Comparison of ENCODE assay signal across 11 mouse cellular contexts in the genomic region with DNA sequence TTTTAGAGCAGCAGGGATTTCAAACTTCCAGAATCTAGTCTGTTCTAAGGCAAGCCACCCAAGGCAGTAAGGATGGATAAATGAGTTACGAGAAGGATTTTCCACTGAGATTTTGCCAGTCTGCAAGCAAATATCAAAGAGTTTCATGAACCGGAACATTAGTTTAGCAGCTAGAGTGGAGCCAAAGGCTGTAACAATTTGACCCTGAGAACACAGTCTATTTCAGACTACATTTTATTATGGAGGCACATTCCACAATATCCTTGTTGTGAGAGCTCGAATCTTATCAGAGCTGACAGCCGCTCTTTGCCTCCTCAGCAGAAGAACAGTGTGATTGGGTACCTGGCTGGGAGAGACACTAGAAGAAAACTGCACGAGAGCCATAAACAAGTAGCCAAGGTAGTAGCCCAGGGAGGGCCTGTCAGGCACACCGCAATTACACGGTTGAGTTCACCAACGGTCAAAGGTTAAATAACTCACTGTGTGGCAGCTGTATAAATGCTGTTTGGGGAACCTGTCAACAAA.
A peak's percentile ranks its signal among the peaks of the same experiment; 100 is the strongest.
DNase-seq lines count a peak whose midpoint lies in the region; ATAC-seq and TF ChIP-seq lines count a peak whose summit lies in the region.
"Had no signal": no experiment of that assay in that cellular context is flagged by ENCODE, and none has a peak within 500 bp of the region (broad histone marks: within the 10 kb centered on the region; RNA-seq: fewer than 3 reads in every experiment).

No protein-coding gene starts in this region.

- H3K79me2 ChIP-seq in myocyte (ENCODE audit: control insufficient read depth, insufficient read depth), result no peaks in the 10 kb centered on the region

- TF ChIP-seq CTCF in kidney, adult 2 months (conservative IDR thresholded peaks at IDR 0.05; ENCODE audit: insufficient read depth, insufficient read length, low read depth, low read length), result no peak
- TF ChIP-seq CTCF in cerebellum, adult 2 months (IDR thresholded peaks at IDR 0.05; ENCODE audit: borderline replicate concordance, insufficient read depth, low read depth, low read length), result no peak
- no peak for TF ChIP-seq CTCF in lung, adult 2 months (IDR thresholded peaks at IDR 0.05; ENCODE audit: insufficient read depth, low read length)

- no peak overlapping the region for H3K27ac ChIP-seq in forebrain, embryonic 11.5 days (ENCODE audit: low read depth, low read length)
- H3K27ac ChIP-seq in forebrain, embryonic 14.5 days (ENCODE audit: low read depth, low read length), result no peak overlapping the region
- peak overlapping the region; percentile 7; the same call in 1 of the 2 replicates for H3K27ac ChIP-seq in kidney, adult 2 months (ENCODE audit: insufficient read depth, low read depth, low read length)
- H3K27ac ChIP-seq in cerebellum, adult 2 months (ENCODE audit: insufficient read depth, low read length), result no peak overlapping the region
- H3K27ac ChIP-seq: embryonic facial prominence, embryonic 12.5 days; limb, embryonic 12.5 days had no signal

- no peak overlapping the region for H3K9ac ChIP-seq in forebrain, embryonic 11.5 days (ENCODE audit: low read length)
- H3K9ac ChIP-seq in forebrain, embryonic 14.5 days (ENCODE audit: low read length), result no peak overlapping the region
- H3K9ac ChIP-seq: embryonic facial prominence, embryonic 12.5 days; limb, embryonic 12.5 days had no signal

- no peaks in the 10 kb centered on the region for H3K4me1 ChIP-seq in forebrain, embryonic 11.5 days (replicated peaks; ENCODE audit: control insufficient read depth, insufficient read depth, low read length)
- no peaks in the 10 kb centered on the region for H3K4me1 ChIP-seq in forebrain, embryonic 14.5 days (ENCODE audit: control insufficient read depth, insufficient read depth, low read length)
- peaks cover 14% of the 10 kb centered on the region for H3K4me1 ChIP-seq in kidney, adult 2 months (ENCODE audit: control insufficient read depth, insufficient read depth, low read length)
- no peaks in the 10 kb centered on the region for H3K4me1 ChIP-seq in cerebellum, adult 2 months (ENCODE audit: control insufficient read depth, insufficient read depth, low read length)
- H3K4me1 ChIP-seq in lung, adult 2 months (ENCODE audit: control insufficient read depth, insufficient read depth, low read length), result no peaks in the 10 kb centered on the region
- H3K4me1 ChIP-seq: embryonic facial prominence, embryonic 12.5 days; limb, embryonic 12.5 days had no signal

- WGBS in forebrain, embryonic 11.5 days, result 26% methylated on average over 8 of the region's 8 CpGs
- WGBS in forebrain, embryonic 14.5 days, result 30% methylated on average over 8 of the region's 8 CpGs
- WGBS in kidney, adult 2 months, result 13% methylated on average over 8 of the region's 8 CpGs
- 31% methylated on average over 8 of the region's 8 CpGs for WGBS in cerebellum, adult 2 months
- 60% methylated on average over 8 of the region's 8 CpGs for WGBS in lung, adult 2 months

- peak; percentile 61 for ATAC-seq in forebrain, embryonic 11.5 days (replicated peaks; ENCODE audit: low FRiP score)
- no peak for ATAC-seq in forebrain, embryonic 14.5 days

- no peaks in the 10 kb centered on the region for H3K36me3 ChIP-seq in forebrain, embryonic 11.5 days (ENCODE audit: control insufficient read depth, insufficient read depth, low read length)
- H3K36me3 ChIP-seq in forebrain, embryonic 14.5 days (ENCODE audit: control insufficient read depth, insufficient read depth, low read length), result no peaks in the 10 kb centered on the region
- no peaks in the 10 kb centered on the region for H3K36me3 ChIP-seq in kidney, adult 2 months (ENCODE audit: control insufficient read depth, insufficient read depth, low read length)
- H3K36me3 ChIP-seq in myocyte (ENCODE audit: control insufficient read depth, insufficient read depth), result no peaks in the 10 kb centered on the region
- H3K36me3 ChIP-seq: embryonic facial prominence, embryonic 12.5 days; limb, embryonic 12.5 days had no signal

- H3K27me3 ChIP-seq in forebrain, embryonic 11.5 days (ENCODE audit: control insufficient read depth, insufficient read depth, low read length), result no peaks in the 10 kb centered on the region
- no peaks in the 10 kb centered on the region for H3K27me3 ChIP-seq in forebrain, embryonic 14.5 days (replicated peaks; ENCODE audit: control insufficient read depth, insufficient read depth, low read length)
- H3K27me3 ChIP-seq in kidney, adult 2 months (replicated peaks; ENCODE audit: control insufficient read depth, insufficient read depth, low read length), result 0 out of 2 replicates have a peak, but pooled peaks cover 1% of the 10 kb centered on the region
- no peaks in the 10 kb centered on the region for H3K27me3 ChIP-seq in myocyte (ENCODE audit: control insufficient read depth, insufficient read depth, insufficient read length)
- H3K27me3 ChIP-seq in cerebellum, adult 2 months (ENCODE audit: control insufficient read depth, insufficient read depth, low read length), result no peaks in the 10 kb centered on the region
- H3K27me3 ChIP-seq: embryonic facial prominence, embryonic 12.5 days; limb, embryonic 12.5 days had no signal

- no peak overlapping the region for H3K4me2 ChIP-seq in forebrain, embryonic 11.5 days (ENCODE audit: low read depth, low read length, severe bottlenecking)
- no peak overlapping the region for H3K4me2 ChIP-seq in forebrain, embryonic 14.5 days (ENCODE audit: low read length)
- peak overlapping the region; percentile 40 for H3K4me2 ChIP-seq in myocyte (ENCODE audit: low read depth)
- H3K4me2 ChIP-seq: embryonic facial prominence, embryonic 12.5 days; limb, embryonic 12.5 days had no signal

- DNase-seq in forebrain, embryonic 11.5 days (ENCODE audit: low spot score), result no peak
- DNase-seq in forebrain, embryonic 14.5 days (ENCODE audit: low spot score), result no peak
- peak; percentile 67 for DNase-seq in embryo, embryonic 11 days
- peak; percentile 89 for DNase-seq in kidney, adult 2 months
- DNase-seq in cerebellum, adult 2 months, result no peak
- DNase-seq in lung, adult 2 months, result no peak
- DNase-seq in gastrocnemius, postnatal 10 days, result no peak
- DNase-seq: lung, postnatal 14 days had no signal

- H3K4me3 ChIP-seq in forebrain, embryonic 11.5 days (ENCODE audit: low read depth, low read length), result no peak overlapping the region
- no peak overlapping the region for H3K4me3 ChIP-seq in forebrain, embryonic 14.5 days (ENCODE audit: low read depth, low read length)
- no peak overlapping the region for H3K4me3 ChIP-seq in kidney, adult 2 months (ENCODE audit: insufficient read depth, low read depth, low read length)
- H3K4me3 ChIP-seq in myocyte, result no peak overlapping the region
- H3K4me3 ChIP-seq in cerebellum, adult 2 months (replicated peaks; ENCODE audit: insufficient read depth, low read depth, low read length), result no peak overlapping the region
- H3K4me3 ChIP-seq in lung, adult 2 months (replicated peaks; ENCODE audit: extremely low read depth, low read depth, low read length), result no peak overlapping the region
- H3K4me3 ChIP-seq: embryonic facial prominence, embryonic 12.5 days; limb, embryonic 12.5 days had no signal

- no peak for TF ChIP-seq POLR2A in kidney, adult 2 months (IDR thresholded peaks at IDR 0.05; ENCODE audit: low read depth, low read length)
- no peak for TF ChIP-seq POLR2A in myocyte (IDR thresholded peaks at IDR 0.05; ENCODE audit: insufficient read length, low read depth)
- no peak for TF ChIP-seq POLR2A in cerebellum, adult 2 months (IDR thresholded peaks at IDR 0.05; ENCODE audit: borderline replicate concordance, insufficient read depth, low read length)
- no peak for TF ChIP-seq POLR2A in lung, adult 2 months (IDR thresholded peaks at IDR 0.05; ENCODE audit: borderline replicate concordance, extremely low read depth, low read depth, low read length)

- no peaks in the 10 kb centered on the region for H3K9me3 ChIP-seq in forebrain, embryonic 11.5 days (ENCODE audit: control insufficient read depth, low read length)
- H3K9me3 ChIP-seq in forebrain, embryonic 14.5 days (replicated peaks; ENCODE audit: control insufficient read depth, low read length), result no peaks in the 10 kb centered on the region
- H3K9me3 ChIP-seq: embryonic facial prominence, embryonic 12.5 days; limb, embryonic 12.5 days had no signal

- H3ac ChIP-seq in myocyte (ENCODE audit: control insufficient read depth, insufficient read length), result no peak overlapping the region

TF ChIP-seq in myocyte, 11 proteins besides CTCF, POLR2A, EP300 and RAD21:
- TF ChIP-seq CEBPB (IDR thresholded peaks at IDR 0.05; ENCODE audit: insufficient read depth, poor library complexity, severe bottlenecking) (no peak), REST (IDR thresholded peaks at IDR 0.05; ENCODE audit: insufficient read depth, insufficient read length) (no peak), MYOD1 (IDR thresholded peaks at IDR 0.05; ENCODE audit: control insufficient read depth in 1 of 3, insufficient read length in 2 of 3, low read depth in 2 of 3) (peak in 2 of 3 experiments; percentile 7 to 37), TCF3 (IDR thresholded peaks at IDR 0.05; ENCODE audit: insufficient read length, low read depth) (no peak), MYOG (IDR thresholded peaks at IDR 0.05; ENCODE audit: control insufficient read depth in 1 of 3, insufficient read depth in 1 of 3, insufficient read length in 2 of 3, low read depth in 2 of 3) (no peak)

Comparison
In these comparisons a context has a peak if more than half of its experiments do, and no peak if none do; other contexts are left out.
1. DNase-seq: peak in embryo, embryonic 11 days (single experiment) and kidney, adult 2 months (single experiment); none in forebrain, embryonic 11.5 days (single experiment), forebrain, embryonic 14.5 days (single experiment), cerebellum, adult 2 months (0 of 2), lung, adult 2 months (single experiment) and gastrocnemius, postnatal 10 days (single experiment).